Mouse (Mus musculus): Measurements from ENCODE around the gene Rbm45.

Rbm45 gene

DNA sequence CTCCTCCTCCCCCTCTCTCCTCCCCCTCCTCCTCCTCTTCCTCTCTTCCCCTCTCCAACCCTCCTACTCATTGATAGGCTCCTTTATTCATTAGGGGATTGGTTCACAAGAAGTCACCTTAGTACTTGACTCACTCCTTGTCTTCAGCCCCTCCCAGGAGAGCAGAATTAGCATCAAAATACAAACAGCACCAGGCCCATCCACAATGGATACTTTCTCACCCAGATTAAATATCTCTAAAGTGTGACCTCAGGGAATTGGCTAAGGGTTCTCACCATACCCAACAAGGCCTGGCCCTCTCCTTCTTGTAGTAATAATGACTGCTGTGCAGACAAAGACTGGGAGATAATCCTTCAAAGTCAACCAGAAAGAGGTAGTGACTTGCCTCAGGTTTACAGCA is 30.4 kb downstream of the Rbm45 start:
- DNase-seq, result no peak

DNA sequence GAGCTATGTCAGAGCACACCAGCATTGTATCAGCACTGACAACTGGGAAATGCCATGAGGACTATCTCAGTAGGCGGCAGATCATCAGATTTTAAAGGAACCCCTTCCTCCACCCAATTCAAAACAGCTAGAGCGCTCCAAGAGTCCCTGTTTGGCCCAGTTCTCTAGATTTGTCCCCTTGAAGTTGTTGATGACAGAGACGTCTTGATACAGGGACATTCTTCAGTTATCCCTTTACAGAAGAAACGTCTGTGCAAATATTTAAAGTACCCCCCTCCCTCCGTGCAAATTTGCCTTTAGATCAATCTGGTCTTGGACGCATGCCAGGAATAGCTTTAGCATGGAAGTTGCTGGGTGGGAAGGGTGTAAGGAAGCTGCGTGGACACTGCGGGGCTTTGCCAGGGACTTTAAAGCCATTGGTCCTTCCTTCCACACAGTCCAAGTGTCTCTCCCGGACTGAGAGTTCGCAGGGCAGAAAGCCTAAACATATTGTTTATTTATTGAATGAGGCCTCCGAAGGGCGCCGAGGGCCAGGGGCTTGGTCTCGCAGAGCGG is 35.9 kb downstream of the Rbm45 start:
- peak; percentile 32 for DNase-seq

DNA sequence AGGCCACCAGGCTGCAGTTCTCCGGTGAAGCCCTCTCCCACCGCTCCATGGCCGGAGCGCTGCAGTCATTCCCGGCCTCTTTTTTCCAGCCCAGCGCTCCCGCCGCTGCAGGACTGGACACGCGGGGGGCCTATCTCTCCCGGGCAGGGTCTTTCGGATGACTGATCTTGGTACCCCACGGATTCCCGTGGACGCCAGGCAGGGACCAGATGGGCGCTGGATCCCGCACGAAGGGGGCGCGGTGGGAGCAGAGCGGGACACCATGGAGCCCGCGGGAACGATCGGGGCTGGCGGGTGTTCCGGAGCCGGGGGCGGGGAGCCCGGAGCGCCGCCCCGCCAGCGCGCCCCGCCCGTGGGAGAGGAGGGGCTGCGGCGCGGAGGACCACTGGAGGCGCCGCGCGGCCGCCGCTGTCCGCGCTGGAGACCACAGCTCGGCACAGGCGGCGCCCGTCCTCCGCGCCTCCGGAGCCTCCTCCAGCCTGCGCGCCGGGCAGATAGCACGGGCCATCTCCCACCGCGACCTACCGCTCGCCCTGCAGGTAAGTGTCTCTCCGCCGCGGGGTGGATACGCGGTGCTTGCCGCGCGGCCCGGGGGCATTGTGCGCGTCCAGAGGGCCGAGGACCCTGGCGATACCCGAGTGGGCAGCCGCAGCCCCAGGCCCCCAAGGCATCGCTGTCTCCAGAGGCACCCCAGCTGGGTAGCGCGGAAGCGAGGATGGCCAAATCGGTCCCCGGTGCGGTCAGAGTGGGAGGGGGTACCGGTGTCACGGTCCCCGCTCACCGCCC is 36.6 kb downstream of the Rbm45 start, which contains the start of gene Osbpl6:
Gene Osbpl6 (plus strand): TSS at position 358 of the 786 bp plus-strand sequence.
- peak; percentile 77 for DNase-seq

GRCm38 (mm10) chr2:76406937-76407441 is 37.2 kb downstream of the Rbm45 start:
- peak; percentile 50 for DNase-seq

GRCm38 (mm10) chr2:76409526-76409925 is 39.7 kb downstream of the Rbm45 start:
- DNase-seq, result peak; percentile 34

- DNase-seq, result no peak
These were observed 40.2 kb downstream of the Rbm45 start for GRCm38 (mm10) chr2:76409986-76410385.

- no peak for DNase-seq
These were observed 43.1 kb downstream of the Rbm45 start for GRCm38 (mm10) chr2:76412924-76413323.

DNA sequence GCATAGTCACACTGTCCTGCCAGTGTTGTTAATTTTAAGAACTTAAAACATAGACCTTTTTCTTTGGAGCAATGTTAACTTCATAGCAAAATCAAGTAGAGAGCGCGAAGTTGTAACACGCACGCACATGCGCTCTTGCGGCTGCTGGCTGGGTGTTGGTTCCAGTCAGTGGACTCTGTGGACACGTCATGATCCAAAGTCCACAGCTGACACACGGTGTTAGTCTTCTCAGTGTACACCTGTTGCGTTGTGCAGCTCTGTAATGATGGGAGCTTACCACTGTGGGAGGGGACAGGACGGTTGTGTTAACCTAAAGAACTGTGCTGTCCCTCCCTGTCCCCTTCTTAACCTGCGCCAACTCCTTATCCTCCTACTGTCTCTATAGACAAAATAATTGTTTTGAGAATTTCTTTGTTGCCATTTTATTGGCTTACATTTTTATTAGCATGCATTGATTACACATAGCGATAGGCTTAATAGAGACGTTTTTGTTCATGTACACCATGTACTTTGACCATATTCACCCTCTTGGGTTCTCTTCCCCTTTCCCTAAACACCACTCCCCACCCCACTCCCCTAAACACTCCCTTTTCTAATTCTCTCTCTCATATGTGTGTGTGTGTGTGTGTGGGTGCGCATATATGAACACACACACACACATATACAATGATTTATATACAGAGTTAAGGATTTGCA is 47.8 kb downstream of the Rbm45 start:
- no peak for DNase-seq

GRCm38 (mm10) chr2:76418142-76418518 is 48.3 kb downstream of the Rbm45 start:
- no peak for DNase-seq

- DNase-seq, result no peak
These were observed 51.7 kb downstream of the Rbm45 start for GRCm38 (mm10) chr2:76421411-76421924.

DNA sequence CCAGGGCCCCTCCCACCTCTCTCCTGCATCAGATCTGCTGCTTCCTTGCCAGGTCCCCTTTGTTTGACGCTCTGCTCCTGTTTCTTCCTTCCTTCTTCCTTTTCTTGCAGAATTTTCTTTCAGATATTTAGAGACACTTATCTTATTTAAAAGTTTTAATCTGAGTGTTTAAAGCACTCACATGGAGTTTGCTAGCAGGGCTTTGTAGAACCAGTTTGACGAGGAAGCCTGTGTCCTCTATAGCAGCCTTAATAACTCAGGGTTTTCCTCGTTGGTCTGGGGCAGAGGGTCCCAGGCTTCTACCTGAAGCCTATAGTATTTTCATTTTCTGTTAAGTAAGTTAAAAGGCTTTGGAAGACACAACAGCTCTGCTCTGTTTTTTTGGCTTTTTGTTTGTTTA is 57.0 kb downstream of the Rbm45 start:
- DNase-seq, result no peak

GRCm38 (mm10) chr2:76429318-76429717 is 59.5 kb downstream of the Rbm45 start:
- peak; percentile 14 for DNase-seq

- DNase-seq, result no peak
These were observed 60.1 kb downstream of the Rbm45 start for GRCm38 (mm10) chr2:76429855-76430254.

DNA sequence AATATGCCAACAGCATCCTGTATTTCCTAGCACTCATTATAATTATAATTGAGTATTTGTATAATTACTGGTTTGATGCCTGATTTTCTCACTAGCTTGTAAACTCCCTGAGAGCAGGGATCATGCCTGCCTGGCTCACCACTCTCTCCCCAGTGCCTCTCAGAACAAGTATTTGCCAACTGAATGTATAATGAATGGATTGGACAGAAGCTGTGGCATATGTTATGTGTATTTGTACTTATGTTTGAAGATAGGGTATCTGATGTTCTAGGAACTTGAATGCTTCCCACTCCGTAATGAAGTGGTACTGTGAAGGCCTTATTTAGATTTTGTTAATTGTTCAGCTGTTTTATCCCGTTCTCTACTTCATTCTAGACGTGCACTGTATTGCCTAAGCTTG is 60.8 kb downstream of the Rbm45 start:
- no peak for DNase-seq

Measured in lung, postnatal 36 days (tissue).